Mouse (Mus musculus) right cerebral cortex, postnatal 25 days (tissue): Measurements from ENCODE around the gene Man2a2.
A peak's percentile ranks its signal among the peaks of the same experiment; 100 is the strongest.

Experiments
- DNase-seq: peaks from one replicate; pipeline ENCODE4 v3.0.0; 2022

Man2a2 gene

GRCm38 (mm10) chr7:80371041-80371751, at the start of gene Man2a2:
TSS of gene Man2a2 (minus strand) at chr7:80371375.
- peak; percentile 85 for DNase-seq

- no peak for DNase-seq
Measured at GRCm38 (mm10) chr7:80420586-80420985, 49.4 kb upstream of the Man2a2 start.

GRCm38 (mm10) chr7:80419278-80419677, 48.1 kb upstream of the Man2a2 start:
- no peak for DNase-seq

GRCm38 (mm10) chr7:80418036-80418435, 46.9 kb upstream of the Man2a2 start:
- DNase-seq = no peak

- no peak for DNase-seq
Measured at GRCm38 (mm10) chr7:80417601-80418000, 46.4 kb upstream of the Man2a2 start.

GRCm38 (mm10) chr7:80416969-80417368, 45.8 kb upstream of the Man2a2 start:
- DNase-seq = no peak

GRCm38 (mm10) chr7:80414303-80414855, 43.2 kb upstream of the Man2a2 start:
- DNase-seq = no peak

- no peak for DNase-seq
Measured at GRCm38 (mm10) chr7:80413512-80414302, 42.5 kb upstream of the Man2a2 start.

GRCm38 (mm10) chr7:80412781-80413180, 41.6 kb upstream of the Man2a2 start:
- DNase-seq = no peak

- peak; percentile 80 for DNase-seq
Measured at GRCm38 (mm10) chr7:80412279-80412678, 41.1 kb upstream of the Man2a2 start.

GRCm38 (mm10) chr7:80410380-80410779, 39.2 kb upstream of the Man2a2 start:
- DNase-seq = no peak

GRCm38 (mm10) chr7:80407712-80408111, 36.5 kb upstream of the Man2a2 start:
- DNase-seq = no peak

- DNase-seq = no peak
Measured at GRCm38 (mm10) chr7:80406186-80406585, 35.0 kb upstream of the Man2a2 start.

GRCm38 (mm10) chr7:80405188-80405695, 34.1 kb upstream of the Man2a2 start, which contains the start of gene Furin:
TSS of gene Furin (minus strand) at chr7:80405436.
- no peak for DNase-seq

- no peak for DNase-seq
Measured at GRCm38 (mm10) chr7:80404101-80404894, 33.1 kb upstream of the Man2a2 start.

- no peak for DNase-seq
Measured at GRCm38 (mm10) chr7:80403551-80403950, 32.4 kb upstream of the Man2a2 start.

GRCm38 (mm10) chr7:80402651-80403321, 31.6 kb upstream of the Man2a2 start:
- DNase-seq = peak; percentile 57

GRCm38 (mm10) chr7:80401860-80402641, 30.9 kb upstream of the Man2a2 start:
- no peak for DNase-seq

- no peak for DNase-seq
Measured at GRCm38 (mm10) chr7:80401041-80401859, 30.1 kb upstream of the Man2a2 start.

GRCm38 (mm10) chr7:80400571-80400970, 29.4 kb upstream of the Man2a2 start:
- no peak for DNase-seq
